Mouse (Mus musculus) thymus, adult 2 months (tissue): ENCODE measurements around the gene Spi1.

Experiments used
- CTCF ChIP-seq: fragments of 200-500 bp; IDR thresholded peaks from 2 replicates; pipeline ENCODE4 v1.5.1; 2012; ENCODE audit warnings: mild to moderate bottlenecking, control low read depth, low read length, moderate library complexity, borderline replicate concordance; ENCODE audit not compliant: control insufficient read depth, poor library complexity, insufficient read depth; ENCODE audit errors: extremely low read depth
- POLR2A ChIP-seq: fragments of 200-500 bp; IDR thresholded peaks from 2 replicates; pipeline ENCODE4 v1.6.1; 2012; ENCODE audit warnings: mild to moderate bottlenecking, low read length, control low read depth, moderate library complexity; ENCODE audit not compliant: control insufficient read depth, poor library complexity, insufficient read depth; ENCODE audit errors: extremely low read depth

DNA sequence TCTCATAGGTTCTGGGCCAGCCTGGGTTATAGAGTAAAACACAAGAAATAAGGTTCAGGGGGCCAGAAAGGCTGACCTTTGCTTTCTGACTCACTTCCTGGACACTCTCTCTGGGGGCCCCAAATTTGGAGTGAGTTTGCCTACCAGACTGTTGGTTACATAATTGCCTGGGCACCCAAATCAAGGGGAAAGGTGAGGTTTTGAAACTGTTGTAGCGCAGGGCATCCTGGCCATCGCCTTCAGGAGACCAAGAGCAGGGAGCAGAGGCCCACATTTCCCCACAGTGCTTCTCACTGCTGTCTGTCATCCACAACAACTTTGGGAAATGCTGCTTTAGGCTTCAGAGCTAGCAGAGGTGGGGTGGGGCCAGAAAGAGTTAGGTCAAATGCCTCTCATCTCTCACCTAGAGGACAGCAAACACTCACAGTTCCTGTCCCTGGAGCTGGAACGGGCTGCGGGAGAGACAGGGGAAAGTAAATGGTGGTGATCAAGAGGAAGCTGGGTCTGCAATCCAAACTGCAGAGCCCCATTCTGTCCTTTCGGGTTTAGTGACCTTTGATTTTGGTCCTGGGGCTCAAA lies 27.7 kb downstream of the Spi1 start:
- TF ChIP-seq CTCF (no peak), POLR2A (no peak)
